Mouse (Mus musculus) CH12.LX (cell line): ENCODE results near the gene Carmil1. TPM values are rescaled to one million over a fixed set of nuclear protein-coding genes. Genes with fewer than 3 reads are reported as not detected.

Experiments
- DNase-seq: peaks from one replicate; pipeline ENCODE4 v3.0.0-alpha.2; 2013; ENCODE audit errors: extremely low read depth
- H3K27ac ChIP-seq: 2 replicates; pipeline ENCODE4 v1.5.1; 2012; ENCODE audit warnings: low read depth, mild to moderate bottlenecking, control low read depth, moderate library complexity; ENCODE audit not compliant: insufficient read depth
- H3K27me3 ChIP-seq: replicated peaks from 2 replicates; pipeline ENCODE3; 2012; ENCODE audit warnings: inconsistent platforms
- H3K36me3 ChIP-seq, 2 experiments: replicated peaks in 1 of 2; 2 replicates each; pipeline versions ENCODE3 to v1.6.1; 2012; ENCODE audit warnings: inconsistent platforms in 1 of 2, low read length in 1 of 2, mild to moderate bottlenecking in 1 of 2, mixed read lengths in 1 of 2, moderate library complexity in 1 of 2; ENCODE audit not compliant: control insufficient read depth in 1 of 2, insufficient read depth in 1 of 2
- H3K4me1 ChIP-seq, 2 experiments: 2 replicates each; pipeline ENCODE4 v1.6.1; 2012; ENCODE audit warnings: inconsistent platforms in 1 of 2, moderate library complexity in 1 of 2; ENCODE audit not compliant: insufficient read depth in 2 of 2, control insufficient read depth in 1 of 2
- H3K4me2 ChIP-seq: 2 replicates; pipeline ENCODE4 v1.6.1; 2012; ENCODE audit warnings: low read depth, mild to moderate bottlenecking, control low read depth; ENCODE audit not compliant: poor library complexity, insufficient read depth, severe bottlenecking
- H3K4me3 ChIP-seq, 3 experiments: fragments of 150-350 bp in 1 of 3; sonication (generic) in 1 of 3; replicated peaks in 1 of 3; 2 replicates each; pipeline versions ENCODE3 to v1.5.1; 2011 to 2012; ENCODE audit warnings: low read depth in 2 of 3, low read length in 2 of 3, mild to moderate bottlenecking in 2 of 3, moderate library complexity in 2 of 3, control low read depth in 1 of 3, improper control_type of control experiment in 1 of 3, inconsistent platforms in 1 of 3, mixed read lengths in 1 of 3; ENCODE audit not compliant: poor library complexity in 1 of 3
- H3K79me2 ChIP-seq: replicated peaks from 2 replicates; pipeline ENCODE4 v1.6.1; 2012; ENCODE audit warnings: mild to moderate bottlenecking, moderate library complexity; ENCODE audit not compliant: control insufficient read depth, poor library complexity, insufficient read depth, severe bottlenecking; ENCODE audit errors: extremely low read depth
- H3K9ac ChIP-seq: 2 replicates; pipeline ENCODE4 v1.6.1; 2012; ENCODE audit warnings: low read depth, mild to moderate bottlenecking, control low read depth, moderate library complexity; ENCODE audit not compliant: insufficient read depth
- H3K9me3 ChIP-seq: replicated peaks from 2 replicates; pipeline ENCODE3; 2012; ENCODE audit warnings: low read length, inconsistent platforms, mixed read lengths
- BHLHE40 ChIP-seq: IDR thresholded peaks from 2 replicates; pipeline ENCODE4 v1.6.1; 2011; ENCODE audit warnings: mild to moderate bottlenecking, low read depth, low read length, improper control_type of control experiment
- CHD2 ChIP-seq: IDR thresholded peaks from 2 replicates; pipeline ENCODE4 v1.6.1; 2011; ENCODE audit warnings: low read length, improper control_type of control experiment
- EP300 ChIP-seq: IDR thresholded peaks from 2 replicates; pipeline ENCODE4 v1.6.1; 2011; ENCODE audit warnings: low read length, improper control_type of control experiment
- ETS1 ChIP-seq: conservative IDR thresholded peaks from 2 replicates; pipeline ENCODE4 v1.6.1; 2012; ENCODE audit warnings: low read depth, mild to moderate bottlenecking, inconsistent platforms, low read length, improper control_type of control experiment, moderate library complexity
- GABPA ChIP-seq: IDR thresholded peaks from 2 replicates; pipeline ENCODE4 v1.6.1; 2012; ENCODE audit warnings: low read depth, low read length, improper control_type of control experiment, inconsistent platforms; ENCODE audit not compliant: insufficient replicate concordance
- IRF4 ChIP-seq: IDR thresholded peaks from 2 replicates; pipeline ENCODE4 v1.6.1; 2014; ENCODE audit warnings: low read depth, mild to moderate bottlenecking, inconsistent platforms, low read length, improper control_type of control experiment
- KAT2A ChIP-seq: IDR thresholded peaks from 2 replicates; pipeline ENCODE4 v1.6.1; 2012; ENCODE audit warnings: low read length, improper control_type of control experiment, inconsistent platforms; ENCODE audit not compliant: insufficient replicate concordance
- MAX ChIP-seq: IDR thresholded peaks from 2 replicates; pipeline ENCODE4 v1.6.1; 2011; ENCODE audit warnings: low read length, improper control_type of control experiment
- MAZ ChIP-seq: IDR thresholded peaks from 2 replicates; pipeline ENCODE4 v1.6.1; 2012; ENCODE audit warnings: low read depth, mild to moderate bottlenecking, inconsistent platforms, low read length, improper control_type of control experiment, moderate library complexity
- MEF2A ChIP-seq: IDR thresholded peaks from 2 replicates; pipeline ENCODE4 v1.6.1; 2014; ENCODE audit warnings: low read depth, mild to moderate bottlenecking, inconsistent platforms, low read length, improper control_type of control experiment, borderline replicate concordance
- MXI1 ChIP-seq: IDR thresholded peaks from 2 replicates; pipeline ENCODE4 v1.6.1; 2011; ENCODE audit warnings: mild to moderate bottlenecking, low read depth, low read length, improper control_type of control experiment
- MYC ChIP-seq: IDR thresholded peaks from 2 replicates; pipeline ENCODE4 v1.6.1; 2011; ENCODE audit warnings: low read depth, mild to moderate bottlenecking, improper control_type of control experiment, low read length
- PAX5 ChIP-seq: IDR thresholded peaks from 2 replicates; pipeline ENCODE4 v1.6.1; 2012; ENCODE audit warnings: low read length, inconsistent platforms, mixed read lengths
- POLR2A ChIP-seq: IDR thresholded peaks from 2 replicates; pipeline ENCODE4 v1.6.1; 2011; ENCODE audit warnings: low read depth, mild to moderate bottlenecking, improper control_type of control experiment, low read length
- RAD21 ChIP-seq: IDR thresholded peaks from 2 replicates; pipeline ENCODE4 v1.6.1; 2011; ENCODE audit warnings: low read depth, mild to moderate bottlenecking, low read length, improper control_type of control experiment, moderate library complexity
- SIN3A ChIP-seq: IDR thresholded peaks from 2 replicates; pipeline ENCODE4 v1.6.1; 2012; ENCODE audit warnings: low read length, improper control_type of control experiment, inconsistent platforms
- SMC3 ChIP-seq: IDR thresholded peaks from 2 replicates; pipeline ENCODE4 v1.6.1; 2011; ENCODE audit warnings: low read depth, low read length, improper control_type of control experiment
- TBP ChIP-seq: conservative IDR thresholded peaks from 2 replicates; pipeline ENCODE4 v1.6.1; 2011; ENCODE audit warnings: low read depth, low read length, improper control_type of control experiment
- UBTF ChIP-seq: IDR thresholded peaks from 2 replicates; pipeline ENCODE4 v1.6.1; 2012; ENCODE audit warnings: low read depth, mild to moderate bottlenecking, inconsistent platforms, low read length, improper control_type of control experiment, moderate library complexity
- USF1 ChIP-seq: IDR thresholded peaks from 2 replicates; pipeline ENCODE4 v1.6.1; 2014; ENCODE audit warnings: low read depth, mild to moderate bottlenecking, inconsistent platforms, low read length, improper control_type of control experiment
- ZMIZ1 ChIP-seq: IDR thresholded peaks from 2 replicates; pipeline ENCODE4 v1.6.1; 2012; ENCODE audit warnings: low read depth, mild to moderate bottlenecking, inconsistent platforms, low read length, improper control_type of control experiment
- ZNF384 ChIP-seq: IDR thresholded peaks from 2 replicates; pipeline ENCODE4 v1.6.1; 2012; ENCODE audit warnings: low read depth, low read length, improper control_type of control experiment, inconsistent platforms
- dilution Hi-C: fragments of 300-500 bp; cut with MboI; formaldehyde crosslinking; loops from 2 replicates; pipeline ENCODE4 v1.14.3; 2020; ENCODE audit warnings: low sequenced_read_pairs; ENCODE audit not compliant: extremely low pct_unique_long_range_greater_than_20kb, extremely low pct_ligation_motif_present
- in situ Hi-C: fragments of 300-500 bp; cut with MboI; formaldehyde crosslinking; loops from 3 replicates; pipeline ENCODE4 v1.14.3; 2019; ENCODE audit warnings: low sequenced_read_pairs, low pct_ligation_motif_present, low pct_unique_long_range_greater_than_20kb, mixed read lengths
- polyA plus RNA-seq: library from polyadenylated mRNA; unstranded; fragments of >175 nt; gene quantifications from 2 replicates; pipeline ENCODE4 v1.2.1, GENCODE M21; 2012; ENCODE audit warnings: low read depth; ENCODE audit not compliant: insufficient read length
- total RNA-seq, 2 experiments: library from RNA; depleted of rRNA; stranded (reverse); fragments of 300-350 nt in 1 of 2; fragments of >200 nt in 1 of 2; gene quantifications; 2 replicates each; pipeline ENCODE4 v1.2.3; 2012 to 2014

Gene Carmil1
- total and polyA plus RNA-seq, 3 experiments = 1.1 to 9.4 (median 7.2) TPM

- H3K79me2 ChIP-seq = no peaks in the 10 kb centered on the region
- H3K9ac ChIP-seq = no peak overlapping the region
- dilution Hi-C loops = no loop called here
- H3K4me2 ChIP-seq = no peak overlapping the region
- no peak overlapping the region for H3K4me3 ChIP-seq
- H3K27me3 ChIP-seq = no peaks in the 10 kb centered on the region
- in situ Hi-C loops = no loop called here
- peaks cover 0 to 10% of the 10 kb centered on the region in 2 experiments for H3K36me3 ChIP-seq
- no peaks in the 10 kb centered on the region for H3K9me3 ChIP-seq
- no peak overlapping the region for H3K27ac ChIP-seq
- TF ChIP-seq MXI1 = no peak
- TF ChIP-seq ZNF384 = no peak
- TF ChIP-seq MEF2A = no peak
- no peak for TF ChIP-seq MYC
- TF ChIP-seq POLR2A = no peak
- no peak for TF ChIP-seq USF1
- TF ChIP-seq PAX5 = no peak
- TF ChIP-seq CHD2 = no peak
- no peak for TF ChIP-seq IRF4
- TF ChIP-seq SMC3 = no peak
- TF ChIP-seq, all 38 proteins: peak for 0
- DNase-seq = no peak
- peaks cover 14 to 34% of the 10 kb centered on the region in 2 experiments for H3K4me1 ChIP-seq
Measured at GRCm38 (mm10) chr13:24093108-24093507, 187.5 kb downstream of the Carmil1 start.

GRCm38 (mm10) chr13:24092073-24092472 lies 188.5 kb downstream of the Carmil1 start:
- no peak for DNase-seq
- dilution Hi-C loops (no loop called here), in situ Hi-C loops (no loop called here)
- Histone ChIP-seq H3K27me3 (no peaks in the 10 kb centered on the region), H3K36me3 (peaks cover 0 to 12% of the 10 kb centered on the region in 2 experiments), H3K4me2 (no peak overlapping the region), H3K4me1 (peaks cover 14 to 34% of the 10 kb centered on the region in 2 experiments), H3K9me3 (no peaks in the 10 kb centered on the region), H3K4me3 (no peak overlapping the region), H3K27ac (no peak overlapping the region), H3K79me2 (no peaks in the 10 kb centered on the region), H3K9ac (no peak overlapping the region)
- TF ChIP-seq UBTF (no peak), MAZ (no peak), MEF2A (no peak)

- in situ Hi-C loops = no loop called here
- H3K36me3 ChIP-seq = peaks cover 0 to 13% of the 10 kb centered on the region in 2 experiments
- no peaks in the 10 kb centered on the region for H3K9me3 ChIP-seq
- TF ChIP-seq KAT2A = no peak
- no peak for TF ChIP-seq TBP
- TF ChIP-seq GABPA = no peak
- no peak for TF ChIP-seq MAZ
- TF ChIP-seq PAX5 = no peak
- no peak for TF ChIP-seq MAX
- no peak for TF ChIP-seq ZMIZ1
- no peak for TF ChIP-seq RAD21
- TF ChIP-seq BHLHE40 = no peak
- no peak for TF ChIP-seq SIN3A
- no peak for TF ChIP-seq EP300
- no peak for TF ChIP-seq ETS1
- TF ChIP-seq MXI1 = no peak
- H3K79me2 ChIP-seq = no peaks in the 10 kb centered on the region
- H3K27me3 ChIP-seq = no peaks in the 10 kb centered on the region
- H3K4me1 ChIP-seq = no peaks in the 10 kb centered on the region
- no peak for DNase-seq
- H3K9ac ChIP-seq = no peak overlapping the region
- no peak overlapping the region for H3K27ac ChIP-seq
- no peak overlapping the region for H3K4me2 ChIP-seq
- dilution Hi-C loops = no loop called here
- no peak overlapping the region for H3K4me3 ChIP-seq
Measured at GRCm38 (mm10) chr13:24082153-24082552, 198.4 kb downstream of the Carmil1 start.
